Mouse (Mus musculus): ENCODE data around the gene Uhrf1bp1. TPM values are rescaled to one million over a fixed set of nuclear protein-coding genes. Genes with fewer than 3 reads are reported as not detected.

The Uhrf1bp1 gene
- total and polyA plus RNA-seq, 3 experiments: 5.3 to 19.4 (median 14.7) TPM

DNA sequence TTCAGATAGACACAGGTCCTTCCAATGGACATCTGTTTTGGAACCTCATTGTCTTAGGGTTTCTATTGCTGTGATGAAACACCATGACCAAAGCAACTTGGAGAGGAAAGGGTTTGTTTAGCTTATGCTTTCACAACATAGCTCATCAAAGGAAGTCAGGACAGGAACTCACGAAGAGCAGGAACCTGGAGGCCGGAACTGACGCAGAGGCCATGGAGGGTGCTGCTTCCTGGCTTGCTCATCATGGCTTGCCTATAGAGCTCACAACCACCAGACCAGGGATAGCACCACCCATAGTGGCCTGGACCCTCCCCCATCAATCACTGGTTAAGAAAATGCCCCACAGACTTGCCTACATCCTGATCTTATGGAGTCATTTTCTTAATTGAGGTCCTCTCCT is 78.8 kb downstream of the Uhrf1bp1 start:
- Histone ChIP-seq H3K4me3 (no peak overlapping the region), H3K27ac (peak overlapping the region; percentile 42), H3K36me3 (ENCODE audit: control insufficient read depth, insufficient read depth, low read length) (no peaks in the 10 kb centered on the region; the same call in 1 of the 2 replicates), H3K79me2 (replicated peaks; ENCODE audit: control insufficient read depth, insufficient read depth, low read length) (peaks cover 7% of the 10 kb centered on the region), H3K27me3 (ENCODE audit: control insufficient read depth, insufficient read depth, low read length) (no peaks in the 10 kb centered on the region), H3K9ac (ENCODE audit: low read depth, low read length) (no peak overlapping the region), H3K4me1 (ENCODE audit: control insufficient read depth, insufficient read depth, low read length) (peaks cover 26% of the 10 kb centered on the region)
- DNase-seq: no peak
- intact Hi-C loops (cut with DNase I): no loop called here
- no peak for TF ChIP-seq EP300 (IDR thresholded peaks at IDR 0.05; ENCODE audit: insufficient read depth, low read depth, low read length)
- TF ChIP-seq CTCF (IDR thresholded peaks at IDR 0.05): no peak
- WGBS: 59% methylated on average over 3 of the region's 3 CpGs

DNA sequence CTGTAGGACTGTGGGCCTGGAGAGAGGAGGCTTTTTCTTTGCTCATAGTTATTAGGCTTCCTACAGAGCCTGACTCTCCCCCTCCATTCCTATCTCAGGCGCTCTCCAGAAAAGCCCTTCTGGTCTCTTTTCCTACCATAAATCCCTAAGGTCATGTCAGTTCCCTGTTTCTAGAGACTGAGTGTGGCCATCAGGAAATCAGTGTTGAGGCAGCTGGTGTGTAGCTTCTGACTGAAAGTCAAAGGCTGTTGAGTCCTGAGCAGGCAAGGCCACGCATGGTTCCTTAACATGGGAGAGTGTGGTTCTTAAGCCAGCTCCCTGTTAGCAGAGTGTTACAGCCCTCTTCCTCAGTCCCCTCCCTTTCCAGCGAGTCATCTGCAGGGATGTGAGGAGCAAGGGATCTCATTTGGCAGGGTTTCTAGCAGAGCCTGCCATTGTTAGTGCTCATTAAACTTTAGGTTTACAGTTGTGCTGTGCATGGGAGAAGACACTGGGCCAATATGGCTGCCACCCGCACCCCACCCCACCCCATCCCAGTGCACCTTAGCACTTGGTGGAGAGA is 80.9 kb downstream of the Uhrf1bp1 start:
- Histone ChIP-seq H3K4me3 (no peak overlapping the region), H3K27ac (peak overlapping the region; percentile 32), H3K9ac (ENCODE audit: low read depth, low read length) (no peak overlapping the region), H3K4me1 (ENCODE audit: control insufficient read depth, insufficient read depth, low read length) (peaks cover 38% of the 10 kb centered on the region), H3K79me2 (replicated peaks; ENCODE audit: control insufficient read depth, insufficient read depth, low read length) (peaks cover 4% of the 10 kb centered on the region), H3K36me3 (ENCODE audit: control insufficient read depth, insufficient read depth, low read length) (no peaks in the 10 kb centered on the region; the same call in 1 of the 2 replicates), H3K27me3 (ENCODE audit: control insufficient read depth, insufficient read depth, low read length) (no peaks in the 10 kb centered on the region)
- intact Hi-C loops (cut with DNase I): no loop called here
- 69% methylated on average over 4 of the region's 4 CpGs for WGBS
- no peak for DNase-seq
- no peak for TF ChIP-seq CTCF (IDR thresholded peaks at IDR 0.05)
- TF ChIP-seq POLR2A (IDR thresholded peaks at IDR 0.05; ENCODE audit: insufficient read depth, low read depth, low read length): no peak
- TF ChIP-seq EP300 (IDR thresholded peaks at IDR 0.05; ENCODE audit: insufficient read depth, low read depth, low read length): no peak

DNA sequence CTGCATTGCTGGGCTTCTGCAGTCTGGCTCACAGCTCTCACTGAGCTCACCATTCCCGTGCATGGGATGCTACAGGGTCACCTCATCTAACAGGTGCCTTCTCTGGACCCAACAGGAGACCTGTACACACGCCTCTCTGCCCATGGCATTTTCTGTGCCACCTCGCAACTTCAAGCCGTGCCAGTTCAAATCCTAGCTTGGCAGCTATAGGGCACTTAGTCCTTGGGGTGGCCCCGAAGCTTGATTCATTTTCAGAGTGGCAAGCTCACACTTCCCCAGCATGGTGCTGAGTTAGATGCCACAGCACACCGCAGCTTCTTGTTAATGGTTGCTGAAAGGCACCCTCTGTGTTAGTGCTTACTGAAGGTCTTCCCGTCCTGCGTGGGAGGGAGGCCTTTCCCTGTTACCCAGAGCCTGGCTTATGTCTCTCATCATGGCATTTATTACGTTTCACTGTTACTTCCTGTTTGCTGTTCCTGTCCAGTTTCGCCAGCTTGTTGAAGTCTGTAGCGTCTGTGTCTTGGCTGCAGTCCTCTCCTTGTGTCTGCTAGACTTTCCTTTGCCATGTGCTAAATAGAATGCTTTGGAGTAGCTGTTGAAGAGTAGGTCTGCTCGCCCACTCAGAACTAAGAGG is 82.0 kb downstream of the Uhrf1bp1 start:
- H3K4me3 ChIP-seq: no peak overlapping the region
- peaks cover 38% of the 10 kb centered on the region for H3K4me1 ChIP-seq (ENCODE audit: control insufficient read depth, insufficient read depth, low read length)
- peak in 1 of 2 experiments; percentile 43 for DNase-seq
- WGBS: 36% methylated on average over 12 of the region's 12 CpGs
- no peak overlapping the region for H3K9ac ChIP-seq (ENCODE audit: low read depth, low read length)
- H3K27me3 ChIP-seq (ENCODE audit: control insufficient read depth, insufficient read depth, low read length): no peaks in the 10 kb centered on the region
- peaks cover 4% of the 10 kb centered on the region for H3K79me2 ChIP-seq (replicated peaks; ENCODE audit: control insufficient read depth, insufficient read depth, low read length)
- peak overlapping the region; percentile 32 for H3K27ac ChIP-seq
- intact Hi-C loops (cut with DNase I): no loop called here
- H3K36me3 ChIP-seq (ENCODE audit: control insufficient read depth, insufficient read depth, low read length): no peaks in the 10 kb centered on the region; the same call in 1 of the 2 replicates
- TF ChIP-seq POLR2A (IDR thresholded peaks at IDR 0.05; ENCODE audit: insufficient read depth, low read depth, low read length) (no peak), CTCF (IDR thresholded peaks at IDR 0.05) (no peak), EP300 (IDR thresholded peaks at IDR 0.05; ENCODE audit: insufficient read depth, low read depth, low read length) (no peak)

DNA sequence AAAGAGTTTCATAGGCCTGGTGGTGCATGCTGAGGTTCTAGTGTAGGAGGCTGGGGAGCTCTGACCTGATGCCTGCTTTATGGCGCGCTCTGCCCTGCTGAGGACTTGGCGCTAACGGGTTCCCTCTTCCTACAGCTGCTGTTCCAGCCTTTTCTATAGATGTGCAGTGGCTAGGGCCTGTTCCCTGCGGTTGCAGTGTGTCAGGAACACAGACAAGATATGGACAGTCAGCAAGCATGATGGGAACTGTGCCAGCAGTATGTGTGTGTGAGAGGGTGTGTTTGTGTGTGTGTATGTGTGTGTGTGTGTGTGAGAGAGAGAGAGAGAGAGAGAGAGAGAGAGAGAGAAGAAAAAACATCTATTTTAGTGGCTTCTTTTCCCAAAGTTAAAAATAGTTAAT is 82.8 kb downstream of the Uhrf1bp1 start:
- Histone ChIP-seq H3K27ac (peak overlapping the region; percentile 32), H3K79me2 (replicated peaks; ENCODE audit: control insufficient read depth, insufficient read depth, low read length) (peaks cover 4% of the 10 kb centered on the region), H3K4me1 (ENCODE audit: control insufficient read depth, insufficient read depth, low read length) (peaks cover 35% of the 10 kb centered on the region), H3K36me3 (ENCODE audit: control insufficient read depth, insufficient read depth, low read length) (no peaks in the 10 kb centered on the region; the same call in 1 of the 2 replicates), H3K4me3 (no peak overlapping the region), H3K9ac (ENCODE audit: low read depth, low read length) (peak overlapping the region; percentile 15), H3K27me3 (ENCODE audit: control insufficient read depth, insufficient read depth, low read length) (no peaks in the 10 kb centered on the region)
- TF ChIP-seq EP300 (IDR thresholded peaks at IDR 0.05; ENCODE audit: insufficient read depth, low read depth, low read length) (no peak), POLR2A (IDR thresholded peaks at IDR 0.05; ENCODE audit: insufficient read depth, low read depth, low read length) (no peak)
- DNase-seq: no peak
- intact Hi-C loops (cut with DNase I): no loop called here
- WGBS: 58% methylated on average over 5 of the region's 5 CpGs

DNA sequence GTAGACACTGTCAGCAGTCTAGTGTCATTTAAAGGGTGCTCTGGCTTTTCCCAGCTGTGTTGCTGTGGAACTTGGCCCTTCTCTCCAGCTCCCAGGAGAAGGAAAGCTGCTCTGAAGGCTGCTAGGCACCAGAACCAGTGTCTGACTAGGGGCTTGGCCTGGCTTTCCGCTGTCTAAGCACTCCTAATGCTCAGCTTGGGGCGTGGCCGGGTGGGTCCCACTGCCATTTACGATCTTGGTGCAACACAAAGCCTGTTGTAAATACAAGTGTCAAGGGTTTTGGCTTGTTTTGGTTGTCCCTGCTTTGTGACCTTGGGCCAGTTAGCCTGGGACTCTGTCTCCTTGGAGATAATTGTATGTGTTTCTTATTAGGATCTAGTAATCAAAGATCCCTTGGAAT is 84.1 kb downstream of the Uhrf1bp1 start:
- H3K9ac ChIP-seq (ENCODE audit: low read depth, low read length): no peak overlapping the region
- WGBS: 58% methylated on average over 4 of the region's 4 CpGs
- DNase-seq: peak in 1 of 2 experiments; percentile 35
- TF ChIP-seq EP300 (IDR thresholded peaks at IDR 0.05; ENCODE audit: insufficient read depth, low read depth, low read length) (no peak), CTCF (IDR thresholded peaks at IDR 0.05) (no peak), POLR2A (IDR thresholded peaks at IDR 0.05; ENCODE audit: insufficient read depth, low read depth, low read length) (no peak)
- peaks cover 32% of the 10 kb centered on the region for H3K4me1 ChIP-seq (ENCODE audit: control insufficient read depth, insufficient read depth, low read length)
- no peaks in the 10 kb centered on the region for H3K27me3 ChIP-seq (ENCODE audit: control insufficient read depth, insufficient read depth, low read length)
- no peak overlapping the region for H3K4me3 ChIP-seq
- H3K27ac ChIP-seq: peak overlapping the region; percentile 58
- intact Hi-C loops (cut with DNase I): loop anchor here (2.0 kb wide), 2 partner anchors 16 to 26 kb away; no protein-coding TSS in a partner anchor
- peaks cover 4% of the 10 kb centered on the region for H3K79me2 ChIP-seq (replicated peaks; ENCODE audit: control insufficient read depth, insufficient read depth, low read length)
- no peaks in the 10 kb centered on the region; the same call in 1 of the 2 replicates for H3K36me3 ChIP-seq (ENCODE audit: control insufficient read depth, insufficient read depth, low read length)

DNA sequence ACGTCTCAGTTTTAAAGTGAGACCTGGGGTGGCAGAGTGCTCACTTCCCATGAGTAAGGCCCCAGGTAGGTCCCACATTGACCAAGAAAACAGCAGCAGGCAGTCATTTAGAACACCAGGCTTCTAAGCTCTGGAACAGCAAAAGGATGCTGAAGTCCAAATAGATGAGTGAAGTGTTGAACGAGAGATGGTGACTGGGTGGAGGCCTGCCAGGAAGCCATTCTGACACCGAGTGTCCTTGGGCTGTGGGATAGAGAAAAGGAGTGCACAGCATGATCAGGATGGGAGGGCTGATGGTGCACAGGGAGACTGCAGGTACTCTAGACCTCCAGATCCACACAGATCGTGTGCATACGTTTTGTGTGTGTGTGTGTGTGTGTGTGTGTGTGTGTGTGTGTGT is 84.9 kb downstream of the Uhrf1bp1 start:
- Histone ChIP-seq H3K36me3 (ENCODE audit: control insufficient read depth, insufficient read depth, low read length) (no peaks in the 10 kb centered on the region; the same call in 1 of the 2 replicates), H3K4me1 (ENCODE audit: control insufficient read depth, insufficient read depth, low read length) (peaks cover 38% of the 10 kb centered on the region), H3K4me3 (no peak overlapping the region), H3K79me2 (replicated peaks; ENCODE audit: control insufficient read depth, insufficient read depth, low read length) (peaks cover 1% of the 10 kb centered on the region; the same call in 1 of the 2 replicates), H3K27me3 (ENCODE audit: control insufficient read depth, insufficient read depth, low read length) (no peaks in the 10 kb centered on the region), H3K27ac (peak overlapping the region; percentile 58; the same call in 1 of the 2 replicates), H3K9ac (ENCODE audit: low read depth, low read length) (no peak overlapping the region)
- no peak for DNase-seq
- intact Hi-C loops (cut with DNase I): loop anchor here (2.0 kb wide), 2 partner anchors 16 to 26 kb away; no protein-coding TSS in a partner anchor
- 62% methylated on average over 5 of the region's 5 CpGs for WGBS
- TF ChIP-seq CTCF (IDR thresholded peaks at IDR 0.05): no peak
- TF ChIP-seq EP300 (IDR thresholded peaks at IDR 0.05; ENCODE audit: insufficient read depth, low read depth, low read length): no peak
- TF ChIP-seq POLR2A (IDR thresholded peaks at IDR 0.05; ENCODE audit: insufficient read depth, low read depth, low read length): no peak
